In genomic region chr11:97404761-97405190, GRCm38 (mm10) we compare ENCODE assay signal across 1 mouse cellular context.
A peak's percentile ranks its signal among the peaks of the same experiment; 100 is the strongest.
TF ChIP-seq lines count a peak whose summit lies in the region.

No protein-coding gene starts in this region.

TF ChIP-seq in MEL, 35 proteins besides CTCF, POLR2A, EP300 and RAD21:
- TF ChIP-seq TBP (IDR thresholded peaks at IDR 0.05; ENCODE audit: low read depth, low read length) = 0 out of 2 replicates have a peak, but pooled peaks have one; percentile 25
- TF ChIP-seq CHD1 (IDR thresholded peaks at IDR 0.05; ENCODE audit: low read depth, low read length) = no peak
TF ChIP-seq in MEL: peak in this region for 1.
